Mouse (Mus musculus) spleen, postnatal 4 days (tissue): ENCODE measurements around the gene Sf3b5.
"Not testable (repeated sequence)": the region's sequence is repeated elsewhere in the genome, so short reads cannot be mapped to it uniquely, and the experiment has no call there.

Experiments used
- DNase-seq, 2 experiments: peaks; one replicate each; pipeline ENCODE4 v3.0.0; 2022; ENCODE audit warnings: low spot score in 2 of 2

Gene Sf3b5

GRCm38 (mm10) chr10:13007876-13008736 lies 3.0 kb downstream of the Sf3b5 start:
- DNase-seq, result peak; percentile 91 to 93

GRCm38 (mm10) chr10:13008737-13009121 lies 3.6 kb downstream of the Sf3b5 start:
- no peak for DNase-seq

- DNase-seq, result no peak
Observed at GRCm38 (mm10) chr10:13014026-13014425, 8.9 kb downstream of the Sf3b5 start.

GRCm38 (mm10) chr10:13016573-13016972 lies 11.4 kb downstream of the Sf3b5 start:
- DNase-seq, result peak; percentile 44 to 68

- DNase-seq, result no peak
Observed at GRCm38 (mm10) chr10:13018510-13018909, 13.4 kb downstream of the Sf3b5 start.

- DNase-seq, result no peak
Observed at GRCm38 (mm10) chr10:13019026-13019425, 13.9 kb downstream of the Sf3b5 start.

- DNase-seq, result no peak
Observed at GRCm38 (mm10) chr10:13022103-13022502, 17.0 kb downstream of the Sf3b5 start.

- DNase-seq, result not testable (repeated sequence)
Observed at GRCm38 (mm10) chr10:13023985-13024384, 18.8 kb downstream of the Sf3b5 start.

- DNase-seq, result no peak
Observed at GRCm38 (mm10) chr10:13027702-13028101, 22.6 kb downstream of the Sf3b5 start.

- no peak for DNase-seq
Observed at GRCm38 (mm10) chr10:13028215-13028614, 23.1 kb downstream of the Sf3b5 start.

- DNase-seq, result no peak
Observed at GRCm38 (mm10) chr10:13029416-13029815, 24.3 kb downstream of the Sf3b5 start.

- DNase-seq, result no peak
Observed at GRCm38 (mm10) chr10:13035270-13035669, 30.1 kb downstream of the Sf3b5 start.

GRCm38 (mm10) chr10:13039637-13040174 lies 34.6 kb downstream of the Sf3b5 start:
- no peak for DNase-seq

GRCm38 (mm10) chr10:13044659-13045058 lies 39.5 kb downstream of the Sf3b5 start:
- no peak for DNase-seq

- no peak for DNase-seq
Observed at GRCm38 (mm10) chr10:13047816-13048215, 42.7 kb downstream of the Sf3b5 start.

GRCm38 (mm10) chr10:13056863-13057381 lies 51.8 kb downstream of the Sf3b5 start:
- no peak for DNase-seq
